In the genomic region with DNA sequence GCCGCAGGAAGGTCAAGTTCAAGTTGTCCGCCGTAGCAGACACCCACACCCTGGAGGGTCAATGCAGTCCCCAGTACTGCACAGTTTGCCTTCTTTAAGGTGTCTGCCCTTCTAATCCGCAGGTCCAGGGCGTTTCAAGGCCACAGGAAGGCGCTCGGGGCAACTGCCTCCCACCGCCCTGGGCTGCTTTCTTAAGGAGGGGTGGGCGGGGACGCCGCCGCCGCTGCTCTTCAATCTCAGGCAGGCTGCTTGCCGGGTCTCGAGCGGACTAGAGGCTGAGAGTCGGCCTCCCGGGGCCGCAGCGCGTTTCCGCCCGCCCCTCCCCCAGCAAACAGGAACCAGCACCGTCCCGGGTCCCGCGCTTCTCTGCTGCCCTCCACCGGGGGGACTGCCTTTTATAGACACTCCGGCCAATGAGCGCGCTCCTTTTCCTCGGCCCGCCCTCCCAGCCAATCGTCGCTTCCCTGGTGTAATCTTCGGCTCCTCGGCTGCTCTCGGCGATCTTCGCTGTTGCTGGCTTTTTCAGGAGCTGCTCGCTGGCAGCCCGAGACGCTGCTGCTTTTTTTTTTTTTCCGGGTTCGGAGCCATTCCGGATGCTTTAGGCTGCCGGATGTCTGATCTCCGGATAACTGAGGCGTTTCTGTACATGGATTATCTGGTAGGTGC, we compare ENCODE assay signal across 8 mouse cellular contexts. TPM values are rescaled to one million over a fixed set of nuclear protein-coding genes. Genes with fewer than 3 reads are reported as not detected.
DNase-seq lines count a peak whose midpoint lies in the region; ATAC-seq and TF ChIP-seq lines count a peak whose summit lies in the region.

A gene (plus strand): TSS at position 467 of the 666 bp plus-strand sequence.

- peak within 1 kb of the TSS; percentile 93 for H3K9ac ChIP-seq in lung, postnatal 0 days (replicated peaks; ENCODE audit: low read depth)

- H3K36me3 ChIP-seq in hindbrain, embryonic 10.5 days, result no peaks in the 10 kb centered on the region
- no peaks in the 10 kb centered on the region for H3K36me3 ChIP-seq in lung, postnatal 0 days (ENCODE audit: insufficient read depth, low read length)

- peak; percentile 91 for DNase-seq in MEL-GATA-1-ER (ENCODE audit: extremely low read depth, low read depth)
- DNase-seq in cerebellum, adult 8-10 months, result peak; percentile 97
- DNase-seq in hindbrain, embryonic 10.5 days (ENCODE audit: low spot score), result peak; percentile 99
- DNase-seq in layer of hippocampus, adult 9-11 months, result peak; percentile 96
- DNase-seq in lung, postnatal 0 days (ENCODE audit: low spot score), result peak; percentile 99
- DNase-seq in ovary, postnatal 14 days (ENCODE audit: low spot score), result peak; percentile 97
- DNase-seq in thymus, postnatal 14 days, result peak; percentile 100

- WGBS in hindbrain, embryonic 10.5 days, result under 1% methylated on average over 49 of the region's 49 CpGs
- 1% methylated on average over 39 of the region's 49 CpGs for WGBS in lung, postnatal 0 days

- TF ChIP-seq EP300 in lung, postnatal 0 days (IDR thresholded peaks at IDR 0.05), result no peak; the same call in 1 of the 2 replicates

- no peaks in the 10 kb centered on the region for H3K27me3 ChIP-seq in hindbrain, embryonic 10.5 days (ENCODE audit: insufficient read depth, poor library complexity, severe bottlenecking)
- no peaks in the 10 kb centered on the region for H3K27me3 ChIP-seq in lung, postnatal 0 days (replicated peaks; ENCODE audit: insufficient read depth, low read length)

- H3K4me2 ChIP-seq in lung, postnatal 0 days (replicated peaks; ENCODE audit: low read depth, low read length), result peak within 1 kb of the TSS; percentile 76

- H3K4me1 ChIP-seq in hindbrain, embryonic 10.5 days (replicated peaks), result peaks cover 24% of the 10 kb centered on the region
- H3K4me1 ChIP-seq in lung, postnatal 0 days (ENCODE audit: insufficient read depth, low read depth, low read length), result peaks cover 8% of the 10 kb centered on the region

- peak; percentile 76 for TF ChIP-seq CTCF in lung, postnatal 0 days (IDR thresholded peaks at IDR 0.05)

- H3K9me3 ChIP-seq in hindbrain, embryonic 10.5 days, result no peaks in the 10 kb centered on the region
- no peaks in the 10 kb centered on the region for H3K9me3 ChIP-seq in lung, postnatal 0 days (ENCODE audit: low read length)

- H3K27ac ChIP-seq in hindbrain, embryonic 10.5 days, result peak within 1 kb of the TSS; percentile 92
- H3K27ac ChIP-seq in lung, postnatal 0 days (ENCODE audit: low read length), result peak within 1 kb of the TSS; percentile 93

- peak within 1 kb of the TSS; percentile 78 for H3K4me3 ChIP-seq in hindbrain, embryonic 10.5 days
- H3K4me3 ChIP-seq in lung, postnatal 0 days (ENCODE audit: low read depth, low read length), result peak within 1 kb of the TSS; percentile 92

- ATAC-seq in frontal cortex, adult (ENCODE audit: low TSS enrichment), result peak; percentile 97
- peak; percentile 98 for ATAC-seq in lung, postnatal 0 days

RNA-seq across cellular contexts. Expression of the gene that starts here (rescaled TPM):
- polyA plus RNA-seq in hindbrain, embryonic 10.5 days (2016; fragmentation: Nextera tagmentation; extraction: Ambion mirVana), result 10.3 and 10.8 TPM in 2 replicates
- 10.1 and 13.4 TPM in 2 replicates for polyA plus RNA-seq in lung, postnatal 0 days (2015; fragmentation: Nextera tagmentation; extraction: Ambion mirVana)

Comparison
In these comparisons a context has a peak if more than half of its experiments do, and no peak if none do; other contexts are left out.
1. Peak in every context shown above with its lines: DNase-seq, ATAC-seq, H3K4me3 ChIP-seq and H3K27ac ChIP-seq.